Mouse (Mus musculus) CH12.LX (cell line): ENCODE data around the gene Arid5a.

Source experiments
- CHD1 ChIP-seq: IDR thresholded peaks from 2 replicates; pipeline ENCODE4 v1.6.1; 2012; ENCODE audit warnings: low read depth, low read length, improper control_type of control experiment, inconsistent platforms
- CTCF ChIP-seq, 2 experiments: IDR thresholded peaks in 1 of 2; conservative IDR thresholded peaks in 1 of 2; 2 replicates each; pipeline ENCODE4 v1.5.1; 2011 to 2012; ENCODE audit warnings: low read depth in 2 of 2, low read length in 2 of 2, improper control_type of control experiment in 1 of 2, inconsistent platforms in 1 of 2, mild to moderate bottlenecking in 1 of 2, moderate library complexity in 1 of 2
- JUND ChIP-seq: conservative IDR thresholded peaks from 2 replicates; pipeline ENCODE4 v1.6.1; 2011; ENCODE audit warnings: low read depth, low read length, improper control_type of control experiment
- MAFK ChIP-seq: IDR thresholded peaks from 2 replicates; pipeline ENCODE4 v1.6.1; 2011; ENCODE audit warnings: low read length, improper control_type of control experiment; ENCODE audit not compliant: insufficient replicate concordance
- MAZ ChIP-seq: IDR thresholded peaks from 2 replicates; pipeline ENCODE4 v1.6.1; 2012; ENCODE audit warnings: low read depth, mild to moderate bottlenecking, inconsistent platforms, low read length, improper control_type of control experiment, moderate library complexity
- MEF2A ChIP-seq: IDR thresholded peaks from 2 replicates; pipeline ENCODE4 v1.6.1; 2014; ENCODE audit warnings: low read depth, mild to moderate bottlenecking, inconsistent platforms, low read length, improper control_type of control experiment, borderline replicate concordance
- NELFE ChIP-seq: IDR thresholded peaks from 2 replicates; pipeline ENCODE4 v1.6.1; 2011; ENCODE audit warnings: low read depth, low read length, improper control_type of control experiment
- NRF1 ChIP-seq: IDR thresholded peaks from 2 replicates; pipeline ENCODE4 v1.6.1; 2014; ENCODE audit warnings: low read depth, mild to moderate bottlenecking, inconsistent platforms, low read length, improper control_type of control experiment, moderate library complexity
- POLR2A ChIP-seq: IDR thresholded peaks from 2 replicates; pipeline ENCODE4 v1.6.1; 2011; ENCODE audit warnings: low read depth, mild to moderate bottlenecking, improper control_type of control experiment, low read length
- POLR2AphosphoS2 ChIP-seq: IDR thresholded peaks from 2 replicates; pipeline ENCODE4 v1.6.1; 2011; ENCODE audit warnings: low read depth, low read length, improper control_type of control experiment
- TBP ChIP-seq: conservative IDR thresholded peaks from 2 replicates; pipeline ENCODE4 v1.6.1; 2011; ENCODE audit warnings: low read depth, low read length, improper control_type of control experiment
- USF2 ChIP-seq: conservative IDR thresholded peaks from 2 replicates; pipeline ENCODE4 v1.6.1; 2011; ENCODE audit warnings: low read depth, low read length, improper control_type of control experiment
- ZMIZ1 ChIP-seq: IDR thresholded peaks from 2 replicates; pipeline ENCODE4 v1.6.1; 2012; ENCODE audit warnings: low read depth, mild to moderate bottlenecking, inconsistent platforms, low read length, improper control_type of control experiment
- ZNF384 ChIP-seq: IDR thresholded peaks from 2 replicates; pipeline ENCODE4 v1.6.1; 2012; ENCODE audit warnings: low read depth, low read length, improper control_type of control experiment, inconsistent platforms

- no peak for TF ChIP-seq POLR2AphosphoS2
- no peak for TF ChIP-seq CTCF (conservative IDR thresholded peaks at IDR 0.05 in 1 of 2, IDR thresholded peaks at IDR 0.05 in 1 of 2; ENCODE audit: low read depth in 2 of 2, low read length in 2 of 2)
- no peak for TF ChIP-seq NELFE
- TF ChIP-seq POLR2A = no peak
- TF ChIP-seq TBP = no peak
- no peak for TF ChIP-seq CHD1
- TF ChIP-seq NRF1 = no peak
- TF ChIP-seq ZNF384 = no peak
- no peak for TF ChIP-seq JUND
- TF ChIP-seq MAZ = no peak
- no peak for TF ChIP-seq MAFK
- TF ChIP-seq ZMIZ1 = no peak
- TF ChIP-seq USF2 = no peak
- no peak for TF ChIP-seq MEF2A
These were observed 35.9 kb upstream of the Arid5a start for GRCm38 (mm10) chr1:36271516-36272230.
